In the genomic region with DNA sequence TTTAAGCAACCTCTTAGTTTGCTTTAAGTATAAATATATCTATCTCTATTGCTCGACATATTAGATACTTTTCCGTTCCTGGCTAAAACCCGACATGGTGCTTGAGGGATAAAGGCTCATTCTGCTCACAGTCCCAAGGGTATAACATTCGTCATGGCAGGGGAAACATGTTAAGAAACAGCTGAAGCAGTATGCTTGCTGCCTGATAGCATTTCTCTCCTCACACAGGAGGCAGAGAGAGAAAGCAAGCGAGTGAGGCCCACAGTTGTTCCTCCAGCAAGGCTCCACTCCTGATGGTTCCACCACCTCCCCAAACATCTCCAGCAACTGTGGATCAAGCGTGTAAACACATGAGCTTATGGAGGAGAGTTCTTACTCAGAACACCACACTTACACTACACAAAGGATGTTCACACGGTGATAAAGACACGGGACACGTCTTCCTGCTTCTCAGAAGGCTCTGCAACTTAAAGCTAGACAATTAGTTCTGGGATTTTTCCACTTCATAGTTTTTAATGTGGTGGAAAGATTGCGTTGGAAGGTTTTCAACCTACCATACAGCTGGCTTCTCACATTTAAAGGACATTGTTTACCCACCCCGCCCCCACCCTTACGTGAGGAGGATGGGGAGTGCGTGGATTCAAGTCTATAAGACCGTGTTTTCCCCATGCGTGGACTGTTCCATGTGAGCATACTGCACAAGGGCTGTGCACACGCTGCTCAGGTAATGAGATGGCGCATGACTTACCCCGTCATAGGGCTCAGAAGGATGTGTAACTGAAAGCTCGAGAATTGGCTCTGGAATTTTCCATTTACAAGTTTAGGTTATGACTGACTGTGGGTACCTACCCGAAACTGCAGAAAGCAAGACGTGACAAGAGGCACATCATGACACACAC, we compare ENCODE assay signal across 20 mouse cellular contexts.
DNase-seq lines count a peak whose midpoint lies in the region; ATAC-seq lines count a peak whose summit lies in the region.
"Had no signal": no experiment of that assay in that cellular context is flagged by ENCODE, and none has a peak within 500 bp of the region (broad histone marks: within the 10 kb centered on the region; RNA-seq: fewer than 3 reads in every experiment).

No protein-coding gene starts in this region.

- H3K4me3 ChIP-seq in forebrain, embryonic 15.5 days, result no peak overlapping the region
- no peak overlapping the region for H3K4me3 ChIP-seq in forebrain, embryonic 14.5 days (ENCODE audit: low read depth, low read length)
- H3K4me3 ChIP-seq in limb, embryonic 12.5 days (replicated peaks), result no peak overlapping the region
- no peak overlapping the region for H3K4me3 ChIP-seq in limb, embryonic 10.5 days
- no peak overlapping the region for H3K4me3 ChIP-seq in limb, embryonic 13.5 days
- H3K4me3 ChIP-seq: embryonic facial prominence, embryonic 15.5 days; hindbrain, embryonic 10.5 days had no signal

- no peaks in the 10 kb centered on the region for H3K9me3 ChIP-seq in forebrain, embryonic 15.5 days
- no peaks in the 10 kb centered on the region for H3K9me3 ChIP-seq in forebrain, embryonic 14.5 days (replicated peaks; ENCODE audit: control insufficient read depth, low read length)
- H3K9me3 ChIP-seq in limb, embryonic 12.5 days, result no peaks in the 10 kb centered on the region
- no peaks in the 10 kb centered on the region for H3K9me3 ChIP-seq in limb, embryonic 10.5 days (replicated peaks)
- no peaks in the 10 kb centered on the region for H3K9me3 ChIP-seq in limb, embryonic 13.5 days
- H3K9me3 ChIP-seq: embryonic facial prominence, embryonic 15.5 days; hindbrain, embryonic 10.5 days had no signal

- no peaks in the 10 kb centered on the region for H3K27me3 ChIP-seq in forebrain, embryonic 15.5 days
- no peaks in the 10 kb centered on the region for H3K27me3 ChIP-seq in forebrain, embryonic 14.5 days (replicated peaks; ENCODE audit: control insufficient read depth, insufficient read depth, low read length)
- H3K27me3 ChIP-seq in limb, embryonic 12.5 days, result no peaks in the 10 kb centered on the region
- H3K27me3 ChIP-seq in limb, embryonic 10.5 days (ENCODE audit: low read depth, poor library complexity, severe bottlenecking), result no peaks in the 10 kb centered on the region
- no peaks in the 10 kb centered on the region for H3K27me3 ChIP-seq in limb, embryonic 13.5 days
- H3K27me3 ChIP-seq: CH12.LX; embryonic facial prominence, embryonic 15.5 days; Patski had no signal

- WGBS in forebrain, embryonic 15.5 days, result 86% methylated on average over 21 of the region's 21 CpGs
- 89% methylated on average over 21 of the region's 21 CpGs for WGBS in forebrain, embryonic 14.5 days
- 87% methylated on average over 21 of the region's 21 CpGs for WGBS in limb, embryonic 12.5 days
- 92% methylated on average over 21 of the region's 21 CpGs for WGBS in limb, embryonic 10.5 days
- WGBS in limb, embryonic 13.5 days, result 77% methylated on average over 21 of the region's 21 CpGs

- H3K36me3 ChIP-seq in forebrain, embryonic 15.5 days, result no peaks in the 10 kb centered on the region
- H3K36me3 ChIP-seq in forebrain, embryonic 14.5 days (ENCODE audit: control insufficient read depth, insufficient read depth, low read length), result no peaks in the 10 kb centered on the region
- H3K36me3 ChIP-seq in limb, embryonic 12.5 days, result no peaks in the 10 kb centered on the region
- no peaks in the 10 kb centered on the region for H3K36me3 ChIP-seq in limb, embryonic 10.5 days
- no peaks in the 10 kb centered on the region for H3K36me3 ChIP-seq in limb, embryonic 13.5 days
- H3K36me3 ChIP-seq: embryonic facial prominence, embryonic 15.5 days; G1E; hindbrain, embryonic 10.5 days had no signal

- DNase-seq in forebrain, embryonic 14.5 days (ENCODE audit: low spot score), result no peak
- DNase-seq in limb, embryonic 10.5 days (ENCODE audit: low spot score), result no peak
- no peak for DNase-seq in layer of hippocampus, adult 18-20 months (ENCODE audit: low spot score in 2 of 2)
- DNase-seq in embryo, embryonic 10.5 days (ENCODE audit: low spot score), result no peak
- DNase-seq: B cell, adult 2 months; cerebellum, adult 18-20 months; cerebellum, adult 9-10 months; gastrocnemius, postnatal 10 days; gastrocnemius, postnatal 36 days had no signal

- H3K9ac ChIP-seq in forebrain, embryonic 15.5 days (replicated peaks), result no peak overlapping the region
- no peak overlapping the region for H3K9ac ChIP-seq in forebrain, embryonic 14.5 days (ENCODE audit: low read length)
- no peak overlapping the region for H3K9ac ChIP-seq in limb, embryonic 12.5 days (replicated peaks)
- no peak overlapping the region for H3K9ac ChIP-seq in limb, embryonic 13.5 days
- H3K9ac ChIP-seq: embryonic facial prominence, embryonic 15.5 days; hindbrain, embryonic 14.5 days had no signal

- H3K4me2 ChIP-seq in forebrain, embryonic 15.5 days (replicated peaks), result no peak overlapping the region
- H3K4me2 ChIP-seq in forebrain, embryonic 14.5 days (ENCODE audit: low read length), result no peak overlapping the region
- no peak overlapping the region for H3K4me2 ChIP-seq in limb, embryonic 12.5 days
- no peak overlapping the region for H3K4me2 ChIP-seq in limb, embryonic 13.5 days (replicated peaks)
- H3K4me2 ChIP-seq: embryonic facial prominence, embryonic 15.5 days; heart, embryonic 11.5 days; hindbrain, embryonic 14.5 days had no signal

- H3K4me1 ChIP-seq in forebrain, embryonic 15.5 days, result no peaks in the 10 kb centered on the region
- no peaks in the 10 kb centered on the region for H3K4me1 ChIP-seq in forebrain, embryonic 14.5 days (ENCODE audit: control insufficient read depth, insufficient read depth, low read length)
- H3K4me1 ChIP-seq in limb, embryonic 12.5 days (replicated peaks), result no peaks in the 10 kb centered on the region
- no peaks in the 10 kb centered on the region for H3K4me1 ChIP-seq in limb, embryonic 10.5 days
- peaks cover 9% of the 10 kb centered on the region for H3K4me1 ChIP-seq in limb, embryonic 13.5 days
- H3K4me1 ChIP-seq: embryonic facial prominence, embryonic 15.5 days; hindbrain, embryonic 10.5 days had no signal

- 0 out of 2 replicates have a peak, but pooled peaks have one; percentile 43 for ATAC-seq in forebrain, embryonic 15.5 days (replicated peaks)
- ATAC-seq in forebrain, embryonic 14.5 days, result no peak
- ATAC-seq in limb, embryonic 12.5 days (ENCODE audit: insufficient number of reproducible peaks, insufficient read depth, low FRiP score, low TSS enrichment, low read depth), result peak; percentile 20; the same call in 1 of the 2 replicates
- ATAC-seq in limb, embryonic 13.5 days (ENCODE audit: low FRiP score, low read depth), result peak; percentile 55
- ATAC-seq: forebrain, embryonic 16.5 days; Patski had no signal

- no peak overlapping the region for H3K27ac ChIP-seq in forebrain, embryonic 15.5 days (replicated peaks)
- H3K27ac ChIP-seq in forebrain, embryonic 14.5 days (ENCODE audit: low read depth, low read length), result no peak overlapping the region
- no peak overlapping the region for H3K27ac ChIP-seq in limb, embryonic 12.5 days
- H3K27ac ChIP-seq in limb, embryonic 10.5 days, result no peak overlapping the region
- no peak overlapping the region for H3K27ac ChIP-seq in limb, embryonic 13.5 days
- H3K27ac ChIP-seq: embryonic facial prominence, embryonic 15.5 days; hindbrain, embryonic 10.5 days; hindbrain, embryonic 14.5 days had no signal
